Mouse (Mus musculus) ES-E14 (cell line): ENCODE measurements around the gene Palld. TPM values are rescaled to one million over a fixed set of nuclear protein-coding genes. Genes with fewer than 3 reads are reported as not detected.

Experiments
- DNase-seq: peaks from one replicate; pipeline ENCODE4 v3.0.0-alpha.2; 2013; ENCODE audit warnings: low read depth, low spot score
- H3K27ac ChIP-seq: 2 replicates; pipeline ENCODE4 v1.5.1; 2012; ENCODE audit warnings: low read depth, mild to moderate bottlenecking, low read length, moderate library complexity, mixed read lengths; ENCODE audit not compliant: poor library complexity, insufficient read depth, severe bottlenecking
- H3K36me3 ChIP-seq: 2 replicates; pipeline ENCODE4 v1.6.1; 2012; ENCODE audit warnings: mild to moderate bottlenecking, low read length, moderate library complexity, mixed read lengths; ENCODE audit not compliant: control insufficient read depth, poor library complexity, insufficient read depth, severe bottlenecking
- H3K4me1 ChIP-seq, 2 experiments: fragments of 150-350 bp in 1 of 2; sonication (generic) in 1 of 2; 2 replicates each; pipeline ENCODE4 v1.6.1; 2012; ENCODE audit warnings: low read length in 2 of 2, mild to moderate bottlenecking in 1 of 2, mixed read lengths in 1 of 2; ENCODE audit not compliant: control insufficient read depth in 2 of 2, insufficient read depth in 2 of 2, poor library complexity in 1 of 2
- H3K4me3 ChIP-seq, 2 experiments: fragments of 150-350 bp in 1 of 2; sonication (generic) in 1 of 2; 2 replicates each; pipeline ENCODE4 v1.5.1; 2012; ENCODE audit warnings: low read length in 2 of 2, low read depth in 1 of 2, mild to moderate bottlenecking in 1 of 2, mixed read lengths in 1 of 2; ENCODE audit not compliant: insufficient read depth in 1 of 2, poor library complexity in 1 of 2, severe bottlenecking in 1 of 2
- H3K9ac ChIP-seq: 2 replicates; pipeline ENCODE4 v1.6.1; 2012; ENCODE audit warnings: low read depth, mild to moderate bottlenecking, low read length, mixed read lengths; ENCODE audit not compliant: poor library complexity, insufficient read depth, severe bottlenecking
- H3K9me3 ChIP-seq: fragments of 150-350 bp; sonication (generic); 2 replicates; pipeline ENCODE4 v1.6.1; 2012; ENCODE audit warnings: low read depth, mild to moderate bottlenecking, low read length; ENCODE audit not compliant: control insufficient read depth, insufficient read depth
- CHD2 ChIP-seq: IDR thresholded peaks from 2 replicates; pipeline ENCODE4 v1.6.1; 2014; ENCODE audit warnings: mild to moderate bottlenecking, low read depth, low read length, inconsistent platforms
- HCFC1 ChIP-seq: IDR thresholded peaks from 2 replicates; pipeline ENCODE4 v1.6.1; 2012; ENCODE audit warnings: low read length, inconsistent platforms, borderline replicate concordance; ENCODE audit not compliant: insufficient read depth
- MAFK ChIP-seq: IDR thresholded peaks from 2 replicates; pipeline ENCODE4 v1.6.1; 2014; ENCODE audit warnings: mild to moderate bottlenecking, low read depth, low read length, inconsistent platforms; ENCODE audit not compliant: insufficient read depth
- ZC3H11A ChIP-seq: IDR thresholded peaks from 2 replicates; pipeline ENCODE4 v1.6.1; 2012; ENCODE audit warnings: low read depth, mild to moderate bottlenecking, inconsistent platforms, low read length, borderline replicate concordance
- ZNF384 ChIP-seq: IDR thresholded peaks from 2 replicates; pipeline ENCODE4 v1.6.1; 2012; ENCODE audit warnings: low read depth, low read length, inconsistent platforms
- in situ Hi-C, 2 experiments: fragments of 600-800 bp; cut with MboI; formaldehyde crosslinking; loops; one replicate each; pipeline ENCODE4 v1.15.1; 2025; ENCODE audit warnings: low sequenced_read_pairs in 2 of 2, inconsistent platforms in 1 of 2; ENCODE audit not compliant: unreplicated experiment in 2 of 2
- total RNA-seq: library from RNA; depleted of rRNA; stranded (reverse); fragments of 300-350 nt; gene quantifications from 2 replicates; pipeline ENCODE4 v1.2.3, GENCODE M21; 2012

Gene Palld
- total RNA-seq, 1 experiment: 36.3 TPM

DNA sequence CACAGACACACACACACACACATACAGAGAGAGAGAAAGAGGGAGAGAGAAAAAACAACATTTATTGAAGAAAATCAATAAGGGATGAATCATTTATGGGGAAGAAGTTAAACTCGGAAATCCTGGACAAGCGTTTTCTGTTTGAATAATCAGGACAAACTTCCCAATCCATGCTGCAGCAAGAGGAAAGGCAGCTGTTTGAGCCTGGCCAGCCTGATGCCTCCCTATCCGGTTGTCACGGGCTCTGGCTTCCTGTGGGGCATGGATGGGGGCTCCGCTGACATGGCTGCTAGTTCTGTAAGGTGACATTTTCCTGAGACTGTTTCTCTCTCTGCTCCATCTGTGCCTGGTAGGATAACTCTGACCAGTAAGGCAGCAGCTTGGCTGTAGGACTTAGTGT is 343.0 kb downstream of the Palld start:
- Histone ChIP-seq H3K9me3 (no peaks in the 10 kb centered on the region), H3K4me3 (no peak overlapping the region), H3K9ac (no peak overlapping the region), H3K36me3 (no peaks in the 10 kb centered on the region), H3K4me1 (no peaks in the 10 kb centered on the region; a peak in 1 of 4 replicates), H3K27ac (no peak overlapping the region)
- in situ Hi-C loops: no loop called here
- TF ChIP-seq HCFC1: no peak
- no peak for TF ChIP-seq CHD2
- no peak for TF ChIP-seq ZC3H11A
- no peak for TF ChIP-seq MAFK
- no peak for TF ChIP-seq ZNF384
- DNase-seq: no peak

DNA sequence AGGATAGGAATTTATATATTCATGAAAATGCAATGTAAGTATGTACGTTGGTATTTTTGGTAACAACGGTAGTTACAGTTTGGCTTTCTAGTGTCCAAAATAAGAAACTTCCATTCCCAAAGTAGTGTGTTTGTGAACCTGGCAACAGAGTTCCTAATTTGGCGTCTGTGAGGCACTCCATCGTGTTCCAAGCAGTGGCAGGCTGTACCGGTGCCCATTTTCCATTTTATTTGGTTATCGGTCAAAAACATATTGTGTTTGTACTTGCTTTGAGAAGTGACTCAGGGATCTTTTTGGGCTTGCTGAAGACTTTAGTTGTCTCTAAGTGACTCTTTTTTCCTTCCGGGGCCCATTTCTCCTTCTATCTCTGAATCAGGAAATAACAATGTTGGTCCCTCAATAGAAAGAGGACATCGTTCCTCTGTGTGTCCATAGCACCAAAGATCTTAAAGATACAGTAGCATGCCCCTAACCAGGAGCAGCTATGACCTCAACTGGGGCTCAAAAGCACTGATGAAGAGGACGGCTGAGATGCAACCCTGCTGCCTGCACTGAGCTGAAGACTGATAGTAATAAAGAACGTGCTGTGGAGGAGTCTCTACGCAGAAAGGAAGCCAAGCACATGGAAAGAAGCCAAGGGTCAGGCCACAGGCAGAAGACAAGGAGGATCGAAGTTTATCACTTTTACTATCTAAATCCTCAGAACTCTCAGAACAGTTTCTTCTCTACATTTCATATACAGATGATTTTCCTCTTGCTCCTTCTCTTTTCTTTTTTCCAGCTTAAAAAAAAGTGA is 344.2 kb downstream of the Palld start:
- Histone ChIP-seq H3K9me3 (no peaks in the 10 kb centered on the region), H3K36me3 (no peaks in the 10 kb centered on the region), H3K4me3 (no peak overlapping the region), H3K27ac (no peak overlapping the region), H3K4me1 (no peaks in the 10 kb centered on the region; a peak in 1 of 4 replicates), H3K9ac (no peak overlapping the region)
- in situ Hi-C loops: no loop called here
- no peak for DNase-seq
- TF ChIP-seq ZNF384 (no peak), CHD2 (no peak), MAFK (no peak), ZC3H11A (no peak), HCFC1 (no peak)

DNA sequence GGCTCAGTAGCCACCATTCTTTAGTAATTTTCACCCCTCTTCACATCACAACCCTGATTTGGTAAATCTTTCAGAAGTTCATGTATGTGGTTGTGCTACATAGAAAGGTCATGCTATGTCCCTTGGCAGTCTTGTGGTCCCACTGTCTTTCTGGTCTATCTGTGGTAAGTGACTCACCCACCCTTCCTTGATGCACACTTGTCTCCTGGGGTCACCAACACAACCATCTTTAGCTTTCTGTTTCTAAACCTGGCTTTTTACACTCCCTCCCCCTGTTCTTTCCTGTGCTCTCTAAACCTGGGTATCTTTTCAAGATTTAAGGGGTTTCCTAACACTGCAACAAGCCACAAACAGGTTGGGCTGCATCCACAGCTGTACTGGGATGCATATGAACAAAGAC is 345.5 kb downstream of the Palld start:
- Histone ChIP-seq H3K9ac (no peak overlapping the region), H3K4me3 (no peak overlapping the region), H3K9me3 (no peaks in the 10 kb centered on the region), H3K4me1 (no peaks in the 10 kb centered on the region; a peak in 1 of 4 replicates), H3K27ac (no peak overlapping the region), H3K36me3 (no peaks in the 10 kb centered on the region)
- no peak for DNase-seq
- TF ChIP-seq HCFC1 (no peak), MAFK (no peak), ZC3H11A (no peak), CHD2 (no peak), ZNF384 (no peak)
- in situ Hi-C loops: no loop called here

DNA sequence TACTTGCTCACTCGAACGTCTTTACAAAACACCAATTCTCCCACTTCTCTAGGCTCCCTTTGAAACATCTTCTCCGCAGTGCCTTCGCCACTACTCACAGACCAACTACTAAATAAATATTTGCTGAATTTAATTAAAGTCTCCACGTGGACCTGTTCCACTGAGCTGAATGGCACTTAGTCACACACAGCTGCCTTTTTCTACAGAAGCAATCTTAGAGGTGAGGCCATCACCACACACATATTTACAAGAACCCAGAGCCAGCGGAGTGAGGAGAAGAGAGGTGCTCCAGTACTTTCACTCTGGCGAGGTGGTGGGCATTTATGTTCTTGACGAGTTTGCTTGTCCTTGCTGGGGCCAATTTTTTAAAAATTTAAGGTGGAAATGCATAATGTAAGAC is 346.3 kb downstream of the Palld start:
- no peak overlapping the region for H3K27ac ChIP-seq
- no peak for TF ChIP-seq CHD2
- TF ChIP-seq MAFK: no peak
- no peak for DNase-seq
- H3K4me3 ChIP-seq: no peak overlapping the region
- in situ Hi-C loops: no loop called here
- no peaks in the 10 kb centered on the region; a peak in 1 of 4 replicates for H3K4me1 ChIP-seq
- H3K36me3 ChIP-seq: no peaks in the 10 kb centered on the region
- H3K9me3 ChIP-seq: no peaks in the 10 kb centered on the region
- no peak overlapping the region for H3K9ac ChIP-seq

DNA sequence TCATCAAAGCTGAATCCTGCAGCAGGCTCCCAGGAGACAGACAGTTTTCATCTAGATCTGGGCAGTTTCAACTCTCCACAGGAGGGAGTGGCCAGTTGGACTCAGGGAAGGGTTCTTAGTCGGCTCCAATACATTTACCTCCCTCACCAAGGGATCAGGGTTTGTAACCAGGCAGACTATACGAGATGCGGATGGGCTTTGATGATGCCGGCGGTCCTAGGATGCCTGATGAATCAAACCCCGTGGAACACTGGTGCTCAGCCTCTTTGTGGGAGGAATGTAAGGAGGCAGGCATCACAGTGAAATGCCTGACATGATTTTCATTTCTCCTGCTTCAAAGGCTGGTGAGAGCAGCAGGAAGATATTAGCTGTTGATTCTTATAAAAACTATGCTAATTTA is 347.1 kb downstream of the Palld start:
- Histone ChIP-seq H3K36me3 (no peaks in the 10 kb centered on the region), H3K4me1 (no peaks in the 10 kb centered on the region; a peak in 1 of 4 replicates), H3K9me3 (no peaks in the 10 kb centered on the region), H3K27ac (no peak overlapping the region), H3K9ac (no peak overlapping the region), H3K4me3 (no peak overlapping the region)
- no peak for DNase-seq
- in situ Hi-C loops: no loop called here
- TF ChIP-seq HCFC1 (no peak), CHD2 (no peak), MAFK (no peak), ZC3H11A (no peak), ZNF384 (no peak)
